Mouse (Mus musculus) urinary bladder, adult 2 months (tissue): ENCODE measurements around the gene Pmepa1. TPM values are rescaled to one million over a fixed set of nuclear protein-coding genes. Genes with fewer than 3 reads are reported as not detected.

Experiments
- DNase-seq: peaks from one replicate; pipeline ENCODE4 v3.0.0; 2022; ENCODE audit warnings: low spot score
- polyA plus RNA-seq: library from polyadenylated mRNA; depleted of rRNA; stranded (reverse); fragments of >200 nt; gene quantifications from 2 replicates; pipeline ENCODE4 v1.2.3, GENCODE M21; 2012

The Pmepa1 gene
- polyA plus RNA-seq, 1 experiment, result 37.0 TPM

DNA sequence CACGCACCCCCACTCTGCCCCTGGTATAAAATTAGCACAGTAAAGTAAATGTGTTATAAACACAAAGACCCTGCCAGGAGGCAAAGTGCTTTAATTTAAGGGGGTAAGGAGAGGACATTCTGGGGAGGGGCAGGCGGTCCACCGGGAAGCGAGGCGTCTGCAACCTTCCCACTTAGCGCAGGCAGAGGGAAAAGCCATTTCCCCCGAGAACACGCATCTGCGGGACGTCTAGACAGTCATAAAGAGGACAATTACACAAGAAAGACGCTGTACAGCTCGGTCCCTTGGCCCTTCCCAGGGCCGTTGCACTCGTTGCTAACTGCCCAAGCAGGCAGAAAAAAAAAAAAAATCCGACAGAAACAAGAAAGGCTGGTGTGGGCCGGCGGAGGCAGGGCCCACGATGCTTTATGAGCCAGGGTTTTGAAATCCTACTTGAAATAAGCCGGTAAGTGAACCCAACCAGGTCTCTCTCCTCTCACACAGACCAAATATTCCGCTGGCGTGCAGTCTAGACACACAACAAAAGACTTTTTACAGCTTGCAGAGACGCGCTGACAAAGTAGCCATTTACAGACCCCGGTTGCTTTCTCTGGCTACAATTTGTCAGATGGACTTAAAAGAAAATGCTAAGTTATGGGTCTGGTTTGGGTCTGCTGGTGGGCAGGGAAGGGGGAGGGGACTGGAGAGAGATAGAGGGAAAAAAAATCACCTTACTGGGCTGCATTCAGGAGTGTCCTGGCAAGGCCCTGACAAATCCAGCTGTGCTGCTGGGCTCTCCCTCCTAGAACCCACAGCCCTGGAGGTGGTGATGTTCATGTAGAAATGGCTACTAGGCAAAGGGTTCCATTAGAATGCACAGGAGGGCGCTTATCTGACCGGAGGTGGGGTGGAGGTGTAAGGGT, 22.3 kb downstream of the Pmepa1 start:
- DNase-seq, result no peak

DNA sequence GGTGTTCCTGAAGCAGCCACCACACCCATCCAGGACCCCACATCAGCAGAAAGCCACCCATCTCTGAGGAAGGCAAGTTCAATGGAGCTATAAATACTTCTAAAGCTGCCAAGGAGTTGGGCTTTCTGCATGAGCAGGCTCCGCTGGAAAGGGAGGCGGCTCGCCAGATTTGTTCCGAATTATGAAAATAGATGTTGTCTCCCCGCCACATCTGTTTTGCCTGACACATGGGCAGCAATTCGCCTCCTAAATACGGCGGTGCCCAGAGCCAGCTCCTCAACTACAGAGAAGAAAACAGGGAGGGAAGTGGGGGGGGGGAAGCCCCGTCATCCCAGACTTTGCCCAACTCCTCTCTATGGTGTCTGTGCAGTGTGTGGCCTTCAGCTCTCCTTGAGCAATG, 24.7 kb downstream of the Pmepa1 start:
- no peak for DNase-seq

DNA sequence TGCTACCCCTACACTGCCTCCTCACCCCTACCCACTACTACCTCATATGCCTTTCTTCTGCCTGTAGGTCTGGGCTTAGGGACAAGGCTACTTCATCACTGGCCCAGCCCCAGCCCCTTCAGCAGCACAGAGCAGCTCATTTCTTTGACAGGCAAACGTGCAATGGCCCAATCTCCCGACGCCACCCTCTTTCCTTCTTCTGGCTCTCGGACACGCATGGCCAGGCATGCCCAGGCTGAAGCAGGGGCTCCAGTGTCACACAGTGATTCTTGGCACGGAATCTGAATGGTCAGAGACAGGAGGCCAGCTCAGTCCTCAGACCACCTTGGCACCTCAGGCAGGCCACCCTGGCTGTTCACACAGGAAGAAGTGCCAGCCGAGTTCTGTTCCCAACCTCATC, 25.2 kb downstream of the Pmepa1 start:
- no peak for DNase-seq

DNA sequence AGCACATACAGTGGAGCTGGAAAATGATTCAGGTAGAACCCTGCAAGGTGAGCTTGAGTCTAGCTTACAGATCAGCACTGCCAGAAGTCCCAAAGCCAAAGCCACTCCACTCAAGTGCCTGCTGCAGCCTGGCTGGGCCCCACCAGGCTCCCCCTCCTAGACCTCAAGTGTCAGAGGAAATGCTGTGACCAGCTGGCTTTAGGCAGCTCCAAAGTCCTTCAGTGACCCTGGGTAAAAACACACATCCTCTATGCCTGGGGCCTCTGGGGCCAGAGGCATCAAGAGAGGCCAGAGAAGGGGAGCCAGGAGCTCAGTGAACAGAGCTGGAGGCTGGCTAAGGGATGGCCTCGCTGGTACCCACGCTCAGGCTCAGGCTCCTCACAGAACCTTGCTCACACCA, 25.9 kb downstream of the Pmepa1 start:
- no peak for DNase-seq

DNA sequence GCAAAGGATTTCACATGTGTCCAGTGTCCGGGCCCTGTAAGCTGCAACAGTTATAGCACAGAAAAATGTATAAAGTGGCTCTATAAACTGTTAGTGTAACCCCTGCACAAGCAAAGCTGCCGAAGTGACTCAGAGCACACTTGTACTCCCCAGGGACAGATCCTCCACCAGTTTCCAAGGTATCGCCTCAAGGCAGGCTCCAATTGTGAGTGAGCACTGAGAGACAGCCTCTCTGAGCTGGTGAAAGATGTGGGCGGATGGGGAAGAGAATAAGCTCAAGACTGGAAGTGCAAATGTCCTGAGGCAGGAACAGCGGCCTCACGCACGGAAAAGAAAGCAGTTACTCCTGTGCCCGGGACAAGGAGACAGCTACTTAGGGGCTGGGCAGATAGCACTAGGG, 26.4 kb downstream of the Pmepa1 start:
- no peak for DNase-seq

DNA sequence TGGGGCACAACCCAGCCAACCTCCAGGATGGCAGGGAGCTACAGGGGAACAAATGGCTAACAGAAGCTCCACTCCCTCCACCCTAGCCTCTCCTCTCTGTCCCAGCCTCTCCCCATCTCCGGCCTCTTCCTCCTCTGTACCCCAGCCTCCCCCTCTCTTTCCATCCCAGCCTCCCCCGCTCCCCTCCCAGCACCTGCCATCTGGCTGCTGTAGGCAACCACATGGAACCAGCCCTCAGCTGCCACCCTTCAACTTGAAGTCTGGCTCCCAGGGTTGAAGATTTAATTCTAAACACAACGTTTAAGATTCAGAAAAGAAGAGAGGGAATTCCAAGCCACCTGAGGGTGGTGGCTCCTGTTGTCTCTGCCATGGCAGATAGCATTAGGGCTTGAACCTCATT, 26.9 kb downstream of the Pmepa1 start:
- no peak for DNase-seq

DNA sequence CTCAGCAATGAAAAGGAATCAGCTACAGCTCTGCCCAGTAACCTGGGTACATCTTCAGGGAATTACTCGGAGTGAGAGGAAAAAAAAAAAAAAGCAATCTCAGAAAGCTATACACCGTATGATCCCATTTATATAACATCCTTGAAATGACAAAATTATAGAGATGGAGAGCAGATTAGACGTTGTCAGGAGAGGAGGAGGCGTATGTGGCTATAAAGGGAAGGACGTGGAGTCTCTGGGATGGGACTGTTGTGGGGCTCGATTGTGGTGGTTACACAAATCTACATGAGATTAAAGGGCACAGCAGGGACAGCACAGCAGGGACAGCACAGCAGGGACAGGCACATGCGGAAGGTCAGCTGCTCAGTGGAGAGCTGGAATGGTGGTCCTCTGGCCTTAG, 27.5 kb downstream of the Pmepa1 start:
- no peak for DNase-seq

DNA sequence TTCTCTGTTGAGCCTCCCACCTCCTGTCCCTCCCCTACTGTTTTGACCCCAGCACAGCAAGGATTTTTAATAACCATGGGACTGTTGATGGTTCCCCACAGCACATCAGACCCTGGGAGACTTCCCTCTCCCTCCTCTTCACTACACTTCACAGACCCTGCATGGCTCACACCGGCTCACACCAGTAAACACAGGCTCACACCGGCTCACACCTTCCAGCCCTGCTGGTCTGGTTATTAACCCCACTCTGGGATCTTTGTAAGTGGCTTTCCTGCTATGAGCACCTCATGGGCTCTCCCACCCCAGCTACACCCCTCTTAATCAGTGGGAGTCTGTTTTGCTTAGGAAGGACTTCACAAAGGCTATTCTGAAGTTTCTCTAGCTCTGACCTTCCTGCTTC, 28.4 kb downstream of the Pmepa1 start:
- DNase-seq, result no peak

DNA sequence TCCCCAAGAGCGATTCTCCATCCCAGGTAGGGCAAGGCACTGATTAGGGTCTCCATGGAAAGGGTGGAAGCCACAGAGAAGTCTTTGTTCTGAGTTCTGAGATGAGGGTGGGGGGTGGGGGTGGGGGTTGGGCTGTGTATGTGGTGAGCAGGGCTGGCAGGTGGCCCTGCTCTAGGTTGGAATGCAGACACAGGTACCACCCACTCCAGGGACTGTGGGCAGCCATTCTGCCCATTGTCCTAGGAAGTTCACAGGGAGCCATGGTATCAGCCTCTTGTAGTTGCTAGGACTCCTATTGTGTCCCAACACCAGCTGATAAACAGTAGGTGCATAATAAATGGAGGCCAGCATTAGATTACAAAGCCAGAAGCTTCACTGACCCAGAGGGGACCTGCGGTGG, 29.1 kb downstream of the Pmepa1 start:
- no peak for DNase-seq

DNA sequence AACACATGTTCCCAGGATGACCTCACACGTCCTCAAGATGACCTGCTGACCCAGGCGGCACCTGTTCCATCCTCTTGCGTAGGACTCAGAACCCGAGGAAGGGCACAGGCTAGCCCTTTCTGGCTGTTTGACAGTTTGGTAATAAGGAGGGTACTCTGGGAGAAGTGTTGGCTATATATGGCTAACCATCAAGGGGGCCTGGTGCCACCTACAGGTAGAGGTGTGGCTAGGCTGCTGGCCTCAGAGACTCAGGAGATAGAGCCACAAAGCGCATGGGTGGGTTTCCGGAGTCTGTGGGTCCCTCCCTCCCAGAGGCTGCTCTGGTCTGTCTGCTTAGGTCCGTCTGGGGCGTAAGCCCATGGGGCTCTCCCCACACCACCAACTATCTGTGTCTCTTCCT, 29.6 kb downstream of the Pmepa1 start:
- no peak for DNase-seq

DNA sequence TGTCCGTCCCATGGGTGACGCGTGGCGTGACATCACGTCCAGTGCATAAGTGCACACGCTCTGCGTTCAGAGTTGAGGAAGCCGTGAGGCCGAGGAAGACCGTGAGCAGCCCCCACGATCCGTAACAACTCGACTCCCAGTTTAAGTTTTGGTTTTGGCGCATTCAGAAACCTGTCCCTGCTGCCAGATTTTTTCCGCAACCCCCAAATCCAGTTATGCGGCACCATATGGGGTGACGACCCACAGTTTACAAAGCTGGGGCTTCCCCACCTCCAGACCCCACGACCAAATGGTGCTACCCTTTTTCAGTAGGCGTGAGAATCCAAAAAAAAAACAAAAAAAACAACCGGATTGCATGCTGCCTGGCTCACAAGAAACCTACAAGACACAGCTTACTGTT, 31.1 kb downstream of the Pmepa1 start:
- DNase-seq, result no peak

DNA sequence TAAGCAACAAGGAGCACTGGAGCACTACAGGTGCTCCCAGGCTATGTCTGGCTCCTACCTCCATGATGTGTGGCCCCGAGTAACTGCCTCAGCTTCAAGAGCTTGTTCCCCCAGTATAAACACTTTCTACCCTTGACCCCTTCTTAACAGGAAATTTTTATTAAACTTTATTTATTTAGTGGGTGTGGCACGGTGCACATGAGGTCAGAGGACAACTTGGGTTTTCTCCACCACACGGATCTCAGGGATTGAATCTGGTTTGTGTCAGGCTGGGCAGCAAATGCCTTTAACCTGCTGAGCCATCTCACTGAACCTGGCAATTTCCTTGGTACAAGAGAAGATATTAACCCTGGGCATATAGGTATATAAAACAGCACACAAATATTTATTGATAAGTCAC, 32.2 kb downstream of the Pmepa1 start:
- DNase-seq, result no peak

DNA sequence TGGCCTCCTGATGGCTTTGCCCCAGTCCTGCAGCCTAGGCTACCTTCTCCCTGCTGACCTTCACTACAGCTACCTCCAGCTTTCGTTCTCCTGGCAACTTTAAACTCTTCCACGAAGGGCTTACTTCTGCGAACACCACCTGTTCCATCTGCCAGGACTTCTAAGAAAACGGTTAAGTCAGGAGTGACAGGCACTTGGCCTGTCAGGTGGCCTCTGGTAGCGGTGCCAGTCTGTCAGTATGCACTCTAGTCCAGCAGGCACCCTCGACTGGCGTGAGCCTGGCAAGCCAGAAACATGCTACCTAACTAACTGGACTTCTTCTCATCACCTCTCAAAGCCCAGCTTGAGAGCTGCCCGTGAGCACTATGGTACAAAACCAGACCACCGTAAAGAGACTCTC, 32.7 kb downstream of the Pmepa1 start:
- no peak for DNase-seq

DNA sequence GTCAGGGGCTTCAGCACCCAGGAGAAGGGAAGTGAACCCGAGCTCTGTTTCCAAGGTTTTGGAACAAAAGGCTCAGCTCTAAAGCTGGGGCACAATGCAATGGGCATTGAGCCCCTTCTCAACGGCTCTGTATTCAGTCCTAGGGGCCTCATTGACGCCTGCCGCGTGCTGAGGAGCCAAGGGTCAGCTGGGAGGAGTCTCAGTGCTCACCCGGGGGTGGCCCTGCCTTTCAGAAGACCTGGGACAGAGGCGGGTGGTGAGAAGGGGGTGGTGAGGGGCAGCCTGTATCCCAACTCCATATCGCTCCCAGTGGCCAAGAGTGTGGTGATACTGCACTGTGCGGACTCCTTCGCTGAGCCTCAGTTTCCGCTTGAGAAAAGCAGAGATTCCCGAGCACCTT, 33.5 kb downstream of the Pmepa1 start:
- DNase-seq, result no peak

DNA sequence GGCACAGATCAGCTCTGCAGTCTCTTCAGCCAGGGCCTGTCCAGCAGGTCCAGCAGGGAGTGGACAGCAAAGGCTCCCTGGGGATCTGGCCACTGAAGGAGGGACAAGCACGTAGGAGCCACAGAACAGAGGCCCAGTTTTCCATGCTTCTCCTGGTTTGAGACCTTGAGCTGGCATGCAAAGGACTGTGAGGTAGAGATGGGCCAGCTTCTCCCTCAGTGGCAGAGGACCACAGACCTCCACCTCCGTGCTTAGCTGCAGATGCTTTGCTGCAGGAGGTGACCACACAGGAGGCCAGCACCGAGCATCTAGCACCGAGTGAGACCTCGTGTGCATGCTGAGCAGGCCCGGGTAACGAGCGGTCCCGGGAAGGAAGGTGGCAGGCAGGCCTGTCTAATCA, 35.6 kb downstream of the Pmepa1 start:
- DNase-seq, result no peak

DNA sequence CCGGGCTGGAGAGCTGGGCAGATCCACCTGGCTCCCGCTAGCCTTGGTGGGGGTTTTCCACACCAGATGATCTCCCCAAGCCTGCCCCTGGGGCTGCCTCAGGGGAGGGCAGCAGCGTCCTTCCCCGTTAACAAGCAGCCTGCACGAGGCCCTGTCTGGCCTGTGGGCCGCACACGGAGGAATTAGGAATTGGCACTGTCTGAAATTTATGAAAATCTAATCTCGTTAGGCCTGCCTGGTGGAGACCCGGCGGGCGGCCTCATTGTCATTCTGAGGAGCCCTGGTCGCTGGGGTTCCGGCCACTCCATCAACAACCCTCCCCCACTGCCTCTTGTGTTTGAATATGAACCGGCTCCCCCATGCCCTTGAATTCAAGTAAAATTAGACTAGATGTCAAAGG, 37.8 kb downstream of the Pmepa1 start:
- DNase-seq, result no peak

DNA sequence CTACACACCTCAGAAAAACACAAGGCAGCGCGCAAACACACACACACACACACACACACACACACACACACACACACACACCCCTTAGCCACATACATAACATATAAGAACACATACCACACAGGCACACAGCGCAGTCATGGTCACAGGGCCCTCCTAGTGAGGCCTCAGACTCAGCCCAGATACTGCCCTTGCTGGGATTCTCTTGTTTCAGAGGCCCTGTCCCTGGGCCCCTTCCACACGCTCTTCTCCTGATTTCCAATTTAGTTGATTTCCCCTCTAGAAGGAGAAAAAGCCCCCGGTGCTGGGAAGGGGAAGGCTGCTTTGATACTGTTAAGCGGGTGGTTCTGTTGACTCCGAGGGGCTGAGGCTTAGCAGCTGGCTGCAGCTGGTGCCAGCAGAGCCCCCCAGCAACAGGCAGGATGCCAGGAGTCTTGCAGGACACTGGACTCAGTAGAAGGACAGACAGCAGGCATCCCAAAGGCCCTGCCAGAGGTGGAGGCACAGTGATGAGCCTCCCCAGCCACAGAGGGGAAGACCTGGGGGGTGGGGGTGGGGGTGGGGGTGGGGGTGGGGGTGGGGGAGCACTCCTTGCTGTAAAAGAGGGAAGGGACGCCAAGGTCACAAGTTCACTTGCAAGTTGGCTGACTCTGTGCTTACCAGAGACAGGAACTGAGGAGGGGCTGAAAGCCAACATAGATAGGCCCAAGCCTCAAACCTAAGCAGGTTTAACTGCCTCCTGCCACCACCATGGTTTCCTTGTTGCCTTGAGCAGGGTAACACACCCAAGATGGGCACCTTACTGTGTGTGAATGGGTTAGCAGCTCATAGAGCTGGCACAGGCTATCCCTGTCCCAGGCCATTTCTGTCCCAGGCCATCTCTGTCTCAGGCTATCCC, 40.6 kb downstream of the Pmepa1 start:
- DNase-seq, result no peak

DNA sequence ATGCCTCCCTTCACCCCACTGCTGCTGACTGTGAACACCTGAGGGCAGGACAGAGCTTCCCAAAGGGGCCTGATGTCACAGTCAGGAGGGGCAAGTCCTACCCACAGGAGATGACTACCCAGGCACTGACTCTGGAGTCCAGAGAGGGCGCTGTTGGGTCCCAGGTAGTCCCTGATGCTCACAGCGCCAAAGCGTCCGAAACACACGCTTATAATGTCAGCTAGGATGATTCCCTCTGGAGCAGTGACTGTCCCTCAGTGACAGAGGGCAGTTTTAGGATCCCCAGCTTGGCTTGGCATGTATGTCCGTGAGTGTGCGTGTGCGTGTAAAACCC, 43.6 kb downstream of the Pmepa1 start:
- DNase-seq, result no peak

DNA sequence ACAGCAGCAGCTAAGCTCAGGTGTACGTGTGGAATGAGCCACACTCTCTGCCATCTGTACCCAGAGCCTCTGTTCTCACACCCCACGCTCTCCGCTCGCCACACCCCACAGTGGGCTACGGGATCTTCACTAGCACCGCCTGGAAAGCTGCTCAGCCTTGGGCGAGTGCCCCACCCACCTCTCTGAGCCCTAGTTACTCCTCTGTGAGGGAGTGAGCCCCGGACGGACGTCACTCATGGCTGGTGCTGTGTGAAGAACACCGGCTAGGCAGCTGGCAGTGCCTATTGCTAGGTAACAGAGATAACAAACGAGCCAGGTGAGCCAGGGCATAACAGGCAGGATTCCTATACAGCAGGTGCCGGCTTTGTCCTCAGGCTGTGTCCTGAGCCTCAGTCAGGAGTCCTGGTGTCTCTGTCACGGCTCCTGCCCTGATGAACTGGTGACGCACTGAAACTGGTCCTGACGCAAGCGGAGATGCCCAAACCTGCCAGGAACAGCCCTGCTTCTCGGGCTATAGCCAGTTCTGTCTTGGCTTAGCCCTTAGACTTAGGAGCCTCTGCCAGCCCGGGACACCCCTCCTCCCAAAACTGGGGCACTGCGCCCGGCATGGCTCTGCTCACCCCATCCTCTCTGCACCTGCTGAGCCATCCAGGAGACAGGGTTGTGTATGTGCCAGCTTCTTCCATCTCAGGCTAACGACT, 44.1 kb downstream of the Pmepa1 start:
- no peak for DNase-seq

DNA sequence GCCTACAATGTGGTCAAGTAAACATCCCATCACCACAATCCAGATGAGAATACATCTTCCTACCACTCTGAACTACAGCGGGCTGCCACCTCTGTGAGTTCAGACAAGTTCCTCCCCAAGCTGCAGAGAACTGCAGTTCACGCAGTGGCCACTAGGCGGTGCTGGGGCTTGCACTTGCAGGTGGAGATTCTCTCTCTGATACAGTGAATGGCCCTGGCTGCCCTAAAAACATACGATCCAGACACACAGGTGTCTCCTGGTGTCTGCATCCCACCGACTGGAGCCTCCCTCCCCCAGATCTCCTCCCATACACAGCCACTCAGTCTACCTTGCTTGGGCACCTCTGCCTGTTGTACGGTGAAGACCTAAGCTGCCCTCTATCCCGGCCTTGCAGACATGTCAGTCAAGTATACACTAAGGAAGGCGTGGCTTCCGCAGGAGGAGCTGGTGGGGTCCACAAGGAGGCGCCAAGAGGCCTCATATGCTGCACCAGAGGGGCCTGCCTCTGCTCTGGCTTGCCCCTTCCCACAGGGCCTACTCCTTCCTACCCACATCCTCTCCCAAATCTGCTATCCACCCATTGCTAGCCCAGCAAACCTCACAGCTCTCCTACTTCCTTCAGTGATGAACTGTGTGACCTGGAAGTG, 46.6 kb downstream of the Pmepa1 start:
- peak; percentile 93 for DNase-seq

DNA sequence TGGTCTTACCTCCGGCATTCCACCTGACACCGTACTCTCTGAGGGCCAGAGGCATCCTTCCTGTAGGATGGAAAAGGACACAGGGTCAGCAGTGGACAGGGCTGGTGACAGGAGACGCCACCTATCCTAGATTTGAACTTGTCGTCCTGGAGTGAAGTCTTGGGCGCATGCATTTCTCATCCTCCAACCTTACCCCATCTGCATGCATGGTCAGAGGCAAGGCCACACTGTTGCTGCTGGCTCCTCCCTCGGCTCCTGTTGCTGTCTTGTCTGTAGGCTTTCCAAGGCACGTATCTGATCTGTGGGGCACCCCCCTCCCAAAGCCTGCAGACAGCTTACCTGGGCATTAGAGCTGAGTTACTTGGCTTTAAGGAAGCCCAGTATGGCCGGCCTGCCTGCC, 47.8 kb downstream of the Pmepa1 start:
- DNase-seq, result no peak

DNA sequence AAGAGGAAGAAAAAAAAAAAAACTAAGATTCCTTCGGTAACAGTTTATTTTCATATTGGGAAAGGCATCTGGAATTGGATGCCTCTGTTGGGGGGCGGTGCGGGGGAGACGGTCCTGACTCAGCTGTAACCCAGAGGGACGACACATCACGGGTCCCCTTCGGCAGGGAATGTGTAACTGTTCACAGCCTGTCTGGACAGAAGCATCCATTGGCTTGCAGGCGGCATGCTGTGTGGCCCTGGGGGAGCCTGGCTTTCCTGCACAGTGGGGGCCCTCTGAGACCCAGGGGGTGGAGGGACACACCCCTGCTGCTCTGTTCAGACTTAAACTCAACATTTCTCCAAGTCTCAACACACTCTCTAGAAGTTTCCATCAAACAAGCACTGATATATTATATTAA, 49.5 kb downstream of the Pmepa1 start:
- DNase-seq, result no peak
